Mouse (Mus musculus): Measurements from ENCODE around the gene Vmn2r97.
"Not testable (repeated sequence)": the region's sequence is repeated elsewhere in the genome, so short reads cannot be mapped to it uniquely, and the experiment has no call there.

Vmn2r97 gene

DNA sequence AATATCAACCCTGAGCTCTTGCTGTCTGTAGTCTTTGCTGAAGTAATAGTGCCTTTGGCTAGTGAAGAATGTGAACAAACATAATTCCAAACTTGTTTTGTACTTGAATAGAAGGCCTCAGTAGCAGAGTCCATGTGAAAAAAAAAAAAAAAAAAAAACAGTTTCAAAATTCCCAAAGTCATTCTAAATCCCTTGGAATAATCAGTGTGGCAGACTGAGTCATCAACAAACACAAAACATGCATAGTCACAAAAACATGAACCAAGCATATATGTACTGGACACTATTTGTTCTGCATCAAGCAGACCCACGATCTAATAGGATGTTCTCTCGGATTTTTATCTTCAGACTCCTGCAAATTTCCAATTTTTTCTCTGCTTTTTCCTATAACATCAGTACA, at the start of gene Vmn2r97:
Vmn2r97 (plus strand) TSS at position 301 of the 400 bp plus-strand sequence.
- not testable (repeated sequence) for DNase-seq (ENCODE audit: low spot score)

DNA sequence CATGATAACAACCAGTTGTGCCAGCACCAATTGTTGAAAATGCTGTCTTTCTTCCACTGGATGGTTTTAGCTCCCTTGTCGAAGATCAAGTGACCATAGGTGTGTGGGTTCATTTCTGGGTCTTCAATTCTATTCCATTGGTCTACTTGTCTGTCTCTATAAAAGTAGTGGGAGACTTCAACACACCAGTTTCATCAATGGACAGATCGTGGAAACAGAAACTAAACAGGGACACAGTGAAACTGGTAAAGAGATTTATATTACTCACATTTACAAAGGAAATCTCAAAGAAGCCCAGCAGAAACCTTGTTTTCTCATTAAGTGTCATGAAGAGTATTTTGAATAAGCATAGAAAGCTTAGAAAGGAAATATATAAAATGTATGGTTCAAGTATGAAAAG, 31.7 kb upstream of the Vmn2r97 start:
- DNase-seq (ENCODE audit: low spot score) = not testable (repeated sequence)

DNA sequence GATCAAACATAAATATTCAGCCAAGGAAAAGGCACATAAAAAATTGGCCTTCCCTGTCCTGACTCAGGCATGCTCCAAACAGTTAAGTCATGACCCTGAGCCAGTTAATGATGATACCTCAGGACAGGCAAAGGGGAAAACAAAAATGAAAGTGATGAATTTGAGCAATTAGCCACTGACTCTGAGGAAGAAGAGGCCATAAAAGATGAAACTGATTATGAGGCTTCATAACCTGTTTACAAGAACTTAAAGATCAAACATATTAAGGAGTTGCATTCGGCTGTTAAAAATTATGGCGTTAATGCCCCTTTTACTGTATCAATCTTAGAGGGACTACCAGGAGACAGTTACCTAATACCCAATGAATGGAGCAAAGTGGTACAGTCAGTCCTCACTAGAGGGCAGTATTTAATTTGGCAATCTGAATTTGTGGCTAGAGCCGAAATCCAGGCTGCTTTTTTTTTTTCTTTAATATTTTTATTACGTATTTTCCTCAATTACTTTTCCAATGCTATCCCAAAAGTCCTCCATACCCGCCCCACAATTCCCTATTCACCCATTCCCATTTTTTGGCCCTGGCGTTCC, 24.3 kb upstream of the Vmn2r97 start:
- no peak for DNase-seq (ENCODE audit: low spot score)

DNA sequence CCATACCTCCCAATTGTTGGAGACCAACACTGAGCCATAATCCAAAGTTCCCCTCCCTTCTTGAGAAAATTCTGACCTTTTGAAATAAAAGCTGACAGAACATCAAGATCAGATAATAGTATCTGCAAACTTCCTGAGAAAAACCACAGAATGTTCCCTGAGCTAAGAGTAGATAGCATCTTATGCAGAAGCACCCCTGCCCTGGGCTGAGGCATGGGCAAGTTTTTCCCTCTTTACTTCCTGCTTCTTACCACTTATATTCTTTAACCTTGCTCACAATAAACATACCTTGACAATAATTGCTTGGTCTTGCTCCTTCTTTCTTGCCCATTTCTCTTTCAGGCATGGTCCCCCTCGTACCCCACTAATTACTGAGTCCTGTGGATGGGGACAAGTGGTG, 43.7 kb downstream of the Vmn2r97 start:
- DNase-seq (ENCODE audit: low spot score) = not testable (repeated sequence)

DNA sequence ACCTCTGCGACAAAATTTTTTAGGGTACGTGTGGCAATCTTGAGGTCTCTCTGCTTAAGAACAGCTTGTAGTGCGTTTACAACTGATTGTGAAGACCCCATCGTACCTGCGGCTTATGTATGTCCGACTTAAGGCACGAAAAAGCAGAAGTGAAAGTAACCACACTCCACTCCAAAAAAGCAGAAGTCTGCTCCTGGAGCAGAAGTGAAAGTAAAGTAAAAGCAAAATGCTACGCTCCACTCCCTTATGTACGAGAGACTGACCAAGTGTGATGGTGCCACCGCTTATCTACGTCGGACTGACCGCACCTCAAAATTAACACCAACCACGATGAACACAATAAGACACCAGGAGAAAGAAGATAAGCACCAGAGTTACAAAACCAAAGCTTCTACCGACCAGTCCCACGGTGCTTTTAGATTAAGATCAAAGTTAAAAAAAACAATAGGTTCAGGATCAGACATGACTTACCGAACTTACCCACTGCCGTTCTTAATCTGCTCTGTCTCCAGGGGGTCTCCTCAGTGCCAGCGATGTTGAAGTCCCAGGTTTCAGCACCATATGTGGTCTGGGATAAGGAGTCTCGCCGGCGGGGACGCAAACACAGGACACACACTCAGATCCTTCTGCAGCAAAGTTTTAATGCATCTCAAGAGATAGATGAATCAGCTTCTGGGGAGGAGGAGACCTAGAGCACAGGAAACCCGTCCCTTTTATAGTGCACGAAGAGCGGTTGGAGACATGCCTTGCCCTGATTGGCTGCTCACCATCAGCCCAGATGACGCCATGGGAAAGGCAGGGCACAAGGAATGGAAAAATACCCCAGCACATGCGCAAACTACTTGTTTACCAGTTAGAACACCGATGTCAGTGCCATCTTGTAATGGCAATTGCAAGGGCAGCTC, 54.5 kb downstream of the Vmn2r97 start:
- DNase-seq (ENCODE audit: low spot score) = no peak
